Mouse (Mus musculus): ENCODE results near the gene Cfap74. TPM values are rescaled to one million over a fixed set of nuclear protein-coding genes. Genes with fewer than 3 reads are reported as not detected.

Gene Cfap74
- total and polyA plus RNA-seq, 3 experiments: 0.26 to 0.78 (median 0.32) TPM

GRCm38 (mm10) chr4:155501126-155501525 is 92.1 kb downstream of the Cfap74 start:
- 59% methylated on average over 2 of the region's 2 CpGs for WGBS
- intact Hi-C loops (cut with DNase I): no loop called here
- Histone ChIP-seq H3K36me3 (ENCODE audit: control insufficient read depth, insufficient read depth, low read length) (peaks cover 21% of the 10 kb centered on the region), H3K27ac (no peak overlapping the region), H3K27me3 (ENCODE audit: control insufficient read depth, insufficient read depth, low read length) (no peaks in the 10 kb centered on the region), H3K9ac (ENCODE audit: low read depth, low read length) (no peak overlapping the region), H3K4me3 (no peak overlapping the region), H3K4me1 (ENCODE audit: control insufficient read depth, insufficient read depth, low read length) (peaks cover 18% of the 10 kb centered on the region), H3K79me2 (replicated peaks; ENCODE audit: control insufficient read depth, insufficient read depth, low read length) (peaks cover 19% of the 10 kb centered on the region)
- TF ChIP-seq POLR2A (IDR thresholded peaks at IDR 0.05; ENCODE audit: insufficient read depth, low read depth, low read length) (no peak), EP300 (IDR thresholded peaks at IDR 0.05; ENCODE audit: insufficient read depth, low read depth, low read length) (no peak), CTCF (IDR thresholded peaks at IDR 0.05) (no peak)
- DNase-seq: no peak

DNA sequence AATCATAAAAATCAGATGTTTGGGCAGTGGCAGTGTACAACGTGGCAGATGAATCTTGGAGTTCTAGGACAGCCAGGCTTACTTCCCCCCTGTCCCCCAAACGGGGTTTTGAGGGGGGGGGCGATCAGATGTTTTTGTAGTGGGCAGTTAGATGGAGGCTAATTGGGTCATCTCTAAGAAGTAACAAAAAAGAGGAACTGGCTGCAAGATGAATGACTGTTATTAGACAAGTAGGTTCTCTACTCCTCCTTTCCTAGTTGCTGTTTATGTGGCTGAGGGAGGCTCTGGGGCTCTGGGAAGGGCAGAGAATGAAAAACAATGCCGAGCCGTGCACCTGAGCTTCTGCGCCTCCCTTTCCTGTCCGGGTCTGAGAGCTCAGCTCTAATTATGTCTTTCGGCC is 96.1 kb downstream of the Cfap74 start:
- WGBS: 27% methylated on average over 8 of the region's 8 CpGs
- Histone ChIP-seq H3K27me3 (ENCODE audit: control insufficient read depth, insufficient read depth, low read length) (no peaks in the 10 kb centered on the region), H3K4me3 (no peak overlapping the region), H3K9ac (ENCODE audit: low read depth, low read length) (no peak overlapping the region), H3K27ac (no peak overlapping the region), H3K4me1 (ENCODE audit: control insufficient read depth, insufficient read depth, low read length) (peaks cover 23% of the 10 kb centered on the region), H3K79me2 (replicated peaks; ENCODE audit: control insufficient read depth, insufficient read depth, low read length) (peaks cover 24% of the 10 kb centered on the region), H3K36me3 (ENCODE audit: control insufficient read depth, insufficient read depth, low read length) (peaks cover 24% of the 10 kb centered on the region)
- intact Hi-C loops (cut with DNase I): no loop called here
- TF ChIP-seq POLR2A (IDR thresholded peaks at IDR 0.05; ENCODE audit: insufficient read depth, low read depth, low read length) (no peak), EP300 (IDR thresholded peaks at IDR 0.05; ENCODE audit: insufficient read depth, low read depth, low read length) (no peak), CTCF (IDR thresholded peaks at IDR 0.05) (no peak)
- no peak for DNase-seq

GRCm38 (mm10) chr4:155505671-155506295 is 96.8 kb downstream of the Cfap74 start:
- no peak overlapping the region for H3K4me3 ChIP-seq
- intact Hi-C loops (cut with DNase I): no loop called here
- H3K79me2 ChIP-seq (replicated peaks; ENCODE audit: control insufficient read depth, insufficient read depth, low read length): peaks cover 25% of the 10 kb centered on the region
- H3K27ac ChIP-seq: no peak overlapping the region
- 60% methylated on average over 5 of the region's 5 CpGs for WGBS
- peaks cover 28% of the 10 kb centered on the region for H3K36me3 ChIP-seq (ENCODE audit: control insufficient read depth, insufficient read depth, low read length)
- no peak for DNase-seq
- H3K27me3 ChIP-seq (ENCODE audit: control insufficient read depth, insufficient read depth, low read length): no peaks in the 10 kb centered on the region
- peaks cover 26% of the 10 kb centered on the region for H3K4me1 ChIP-seq (ENCODE audit: control insufficient read depth, insufficient read depth, low read length)
- TF ChIP-seq CTCF (IDR thresholded peaks at IDR 0.05) (no peak), POLR2A (IDR thresholded peaks at IDR 0.05; ENCODE audit: insufficient read depth, low read depth, low read length) (no peak), EP300 (IDR thresholded peaks at IDR 0.05; ENCODE audit: insufficient read depth, low read depth, low read length) (no peak)
- H3K9ac ChIP-seq (ENCODE audit: low read depth, low read length): no peak overlapping the region

- WGBS: 58% methylated on average over 4 of the region's 4 CpGs
- Histone ChIP-seq H3K36me3 (ENCODE audit: control insufficient read depth, insufficient read depth, low read length) (peaks cover 34% of the 10 kb centered on the region), H3K27me3 (ENCODE audit: control insufficient read depth, insufficient read depth, low read length) (no peaks in the 10 kb centered on the region), H3K9ac (ENCODE audit: low read depth, low read length) (no peak overlapping the region), H3K79me2 (replicated peaks; ENCODE audit: control insufficient read depth, insufficient read depth, low read length) (peaks cover 23% of the 10 kb centered on the region), H3K4me1 (ENCODE audit: control insufficient read depth, insufficient read depth, low read length) (peaks cover 24% of the 10 kb centered on the region), H3K4me3 (no peak overlapping the region), H3K27ac (no peak overlapping the region)
- DNase-seq: no peak
- TF ChIP-seq CTCF (IDR thresholded peaks at IDR 0.05) (no peak), EP300 (IDR thresholded peaks at IDR 0.05; ENCODE audit: insufficient read depth, low read depth, low read length) (no peak), POLR2A (IDR thresholded peaks at IDR 0.05; ENCODE audit: insufficient read depth, low read depth, low read length) (no peak)
- intact Hi-C loops (cut with DNase I): no loop called here
Observed at GRCm38 (mm10) chr4:155508614-155509013, 99.6 kb downstream of the Cfap74 start.

DNA sequence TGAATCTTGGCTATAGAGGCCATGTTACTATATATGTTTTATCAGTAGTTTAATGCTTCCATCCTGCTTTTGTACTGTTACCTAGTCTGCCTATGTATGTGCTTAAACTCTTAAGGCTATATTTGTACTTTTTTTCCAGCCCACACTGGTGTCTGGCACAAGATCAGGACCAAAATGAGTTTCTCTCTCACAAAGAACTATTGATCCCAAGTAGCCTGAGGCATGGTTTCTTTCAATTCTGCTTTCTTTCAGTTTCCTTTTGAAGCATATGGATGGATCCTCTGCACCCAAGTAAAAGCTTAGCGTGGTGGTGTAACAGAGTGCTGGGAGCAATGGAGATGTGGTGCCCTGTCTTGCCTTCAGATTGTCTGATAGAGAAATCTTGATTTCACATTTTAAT is 102.0 kb downstream of the Cfap74 start:
- no peak overlapping the region for H3K9ac ChIP-seq (ENCODE audit: low read depth, low read length)
- TF ChIP-seq EP300 (IDR thresholded peaks at IDR 0.05; ENCODE audit: insufficient read depth, low read depth, low read length): no peak
- TF ChIP-seq POLR2A (IDR thresholded peaks at IDR 0.05; ENCODE audit: insufficient read depth, low read depth, low read length): no peak
- no peak for TF ChIP-seq CTCF (IDR thresholded peaks at IDR 0.05)
- no peak overlapping the region for H3K4me3 ChIP-seq
- WGBS: 84% methylated on average over 1 of the region's 1 CpGs
- H3K27me3 ChIP-seq (ENCODE audit: control insufficient read depth, insufficient read depth, low read length): no peaks in the 10 kb centered on the region
- H3K4me1 ChIP-seq (ENCODE audit: control insufficient read depth, insufficient read depth, low read length): peaks cover 15% of the 10 kb centered on the region
- no peak overlapping the region for H3K27ac ChIP-seq
- intact Hi-C loops (cut with DNase I): no loop called here
- no peak for DNase-seq
- H3K79me2 ChIP-seq (replicated peaks; ENCODE audit: control insufficient read depth, insufficient read depth, low read length): peaks cover 24% of the 10 kb centered on the region
- H3K36me3 ChIP-seq (ENCODE audit: control insufficient read depth, insufficient read depth, low read length): peaks cover 25% of the 10 kb centered on the region

GRCm38 (mm10) chr4:155514810-155515209 is 105.8 kb downstream of the Cfap74 start:
- H3K27me3 ChIP-seq (ENCODE audit: control insufficient read depth, insufficient read depth, low read length): no peaks in the 10 kb centered on the region
- intact Hi-C loops (cut with DNase I): loop anchor here (5.0 kb wide), 1 partner anchor 33 kb away; no protein-coding TSS in a partner anchor
- no peak overlapping the region for H3K4me3 ChIP-seq
- peaks cover 19% of the 10 kb centered on the region for H3K79me2 ChIP-seq (replicated peaks; ENCODE audit: control insufficient read depth, insufficient read depth, low read length)
- 80% methylated on average over 2 of the region's 2 CpGs for WGBS
- H3K9ac ChIP-seq (ENCODE audit: low read depth, low read length): no peak overlapping the region
- no peak overlapping the region for H3K27ac ChIP-seq
- peaks cover 11% of the 10 kb centered on the region for H3K4me1 ChIP-seq (ENCODE audit: control insufficient read depth, insufficient read depth, low read length)
- DNase-seq: no peak
- H3K36me3 ChIP-seq (ENCODE audit: control insufficient read depth, insufficient read depth, low read length): peaks cover 24% of the 10 kb centered on the region
- TF ChIP-seq POLR2A (IDR thresholded peaks at IDR 0.05; ENCODE audit: insufficient read depth, low read depth, low read length): no peak
- TF ChIP-seq CTCF (IDR thresholded peaks at IDR 0.05): no peak

Other genes starting within 250 kb of the Cfap74 start
- gene Ski, start 186.6 kb upstream of the Cfap74 start, total RNA-seq (2021): 10 to 100 TPM; 56.7 to 56.8 TPM
- 34.9 and 46.0 TPM in 2 replicates for gene Ski, start 186.6 kb upstream of the Cfap74 start, polyA plus RNA-seq (2012; rRNA removed)
- 10 to 100 TPM; 14.4 to 16.7 TPM for gene Faap20, start 159.4 kb upstream of the Cfap74 start, total RNA-seq (2021)
- 26.7 and 30.3 TPM in 2 replicates for gene Faap20, start 159.4 kb upstream of the Cfap74 start, polyA plus RNA-seq (2012; rRNA removed)
- 1 to 10 TPM; 2.3 to 2.6 TPM for gene Prkcz, start 47.8 kb upstream of the Cfap74 start, total RNA-seq (2021)
- 1.5 and 2.3 TPM in 2 replicates for gene Prkcz, start 47.8 kb upstream of the Cfap74 start, polyA plus RNA-seq (2012; rRNA removed)
- not detected for gene Gabrd, start 11.1 kb upstream of the Cfap74 start, total RNA-seq (2021)
- 0.06 and 0.32 TPM in 2 replicates for gene Gabrd, start 11.1 kb upstream of the Cfap74 start, polyA plus RNA-seq (2012; rRNA removed)
- gene Tmem52, start 59.9 kb downstream of the Cfap74 start, total RNA-seq (2021): 10 to 100 TPM in 1 of 2 experiments, 1 to 10 TPM in 1; 7.0 to 11.2 TPM
- 2.1 and 4.8 TPM in 2 replicates for gene Tmem52, start 59.9 kb downstream of the Cfap74 start, polyA plus RNA-seq (2012; rRNA removed)
- gene Gnb1, start 82.2 kb downstream of the Cfap74 start, total RNA-seq (2021): 100 to 1,000 TPM; 147 to 151 TPM
- gene Gnb1, start 82.2 kb downstream of the Cfap74 start, polyA plus RNA-seq (2012; rRNA removed): 257 and 332 TPM in 2 replicates
- gene Nadk, start 153.2 kb downstream of the Cfap74 start, total RNA-seq (2021): 10 to 100 TPM; 28.4 to 33.2 TPM
- 42.0 and 49.5 TPM in 2 replicates for gene Nadk, start 153.2 kb downstream of the Cfap74 start, polyA plus RNA-seq (2012; rRNA removed)
- gene Slc35e2, start 192.2 kb downstream of the Cfap74 start, total RNA-seq (2021): 1 to 10 TPM; 6.3 to 8.2 TPM
- gene Slc35e2, start 192.2 kb downstream of the Cfap74 start, polyA plus RNA-seq (2012; rRNA removed): 4.1 and 7.2 TPM in 2 replicates
- 10 to 100 TPM; 29.3 to 30.2 TPM for gene Cdk11b, start 215.7 kb downstream of the Cfap74 start, total RNA-seq (2021)
- 17.4 and 20.5 TPM in 2 replicates for gene Cdk11b, start 215.7 kb downstream of the Cfap74 start, polyA plus RNA-seq (2012; rRNA removed)
- not detected for gene Gm10563, start 236.2 kb downstream of the Cfap74 start, total RNA-seq (2021)
- not detected in 2 replicates for gene Gm10563, start 236.2 kb downstream of the Cfap74 start, polyA plus RNA-seq (2012; rRNA removed)
- 1 to 10 TPM; 7.3 to 7.5 TPM for gene Mmp23, start 244.2 kb downstream of the Cfap74 start, total RNA-seq (2021)
- gene Mmp23, start 244.2 kb downstream of the Cfap74 start, polyA plus RNA-seq (2012; rRNA removed): 20.7 and 27.0 TPM in 2 replicates